ENCODE assay signal across 28 mouse cellular contexts in genomic region chr9:44007991-44008390, GRCm38 (mm10). TPM values are rescaled to one million over a fixed set of nuclear protein-coding genes. Genes with fewer than 3 reads are reported as not detected.
DNase-seq lines count a peak whose midpoint lies in the region; ATAC-seq and TF ChIP-seq lines count a peak whose summit lies in the region.
"Had no signal": no experiment of that assay in that cellular context is flagged by ENCODE, and none has a peak within 500 bp of the region (broad histone marks: within the 10 kb centered on the region; RNA-seq: fewer than 3 reads in every experiment).

No protein-coding gene starts in this region.

- no peak for TF ChIP-seq CTCF in midbrain, postnatal 0 days (IDR thresholded peaks at IDR 0.05)
- TF ChIP-seq CTCF in brain, embryonic 14.5 days (IDR thresholded peaks at IDR 0.05; ENCODE audit: borderline replicate concordance, extremely low read depth, insufficient read depth, insufficient read length), result no peak

- WGBS in midbrain, postnatal 0 days, result 56% methylated on average over 3 of the region's 3 CpGs
- WGBS in midbrain, embryonic 13.5 days, result 68% methylated on average over 3 of the region's 3 CpGs

- peak; percentile 19 to 51 for DNase-seq in left cerebral cortex, adult 18-20 months (ENCODE audit: low spot score in 2 of 2)
- DNase-seq in left cerebral cortex, adult 11 months (ENCODE audit: low spot score), result no peak
- DNase-seq in midbrain, postnatal 0 days (ENCODE audit: low spot score), result peak; percentile 15
- DNase-seq in R1 (ENCODE audit: low read depth, low spot score), result peak; percentile 21
- DNase-seq in brain, embryonic 14.5 days (ENCODE audit: low read depth), result peak; percentile 23
- DNase-seq in gastrocnemius, adult 8-10 months (ENCODE audit: low spot score in 2 of 2), result no peak
- DNase-seq: adrenal gland, postnatal 36 days; cerebellum, adult 8-10 months; cerebellum, postnatal 25 days; gastrocnemius, adult 2 months; heart, adult 2 months; heart, postnatal 4 days; kidney, adult 9 months; kidney, postnatal 10 days; liver, postnatal 0 days; lung, postnatal 4 days had no signal

- H3K27ac ChIP-seq in midbrain, postnatal 0 days (ENCODE audit: low read depth, low read length), result no peak overlapping the region
- no peak overlapping the region for H3K27ac ChIP-seq in midbrain, embryonic 13.5 days
- H3K27ac ChIP-seq: embryonic facial prominence, embryonic 10.5 days; embryonic facial prominence, embryonic 15.5 days; forebrain, embryonic 12.5 days; gastrocnemius, adult 2 months; heart, adult 2 months; hindbrain, embryonic 14.5 days; liver, embryonic 12.5 days; neural tube, embryonic 13.5 days had no signal

- H3K36me3 ChIP-seq in midbrain, postnatal 0 days (ENCODE audit: insufficient read depth, low read length), result no peaks in the 10 kb centered on the region
- H3K36me3 ChIP-seq in midbrain, embryonic 13.5 days, result no peaks in the 10 kb centered on the region
- H3K36me3 ChIP-seq: embryonic facial prominence, embryonic 10.5 days; embryonic facial prominence, embryonic 15.5 days; forebrain, embryonic 12.5 days; heart, embryonic 12.5 days; liver, embryonic 12.5 days; neural tube, embryonic 13.5 days had no signal

- no peaks in the 10 kb centered on the region for H3K9me3 ChIP-seq in midbrain, postnatal 0 days (ENCODE audit: low read length)
- no peaks in the 10 kb centered on the region for H3K9me3 ChIP-seq in midbrain, embryonic 13.5 days
- H3K9me3 ChIP-seq: embryonic facial prominence, embryonic 10.5 days; embryonic facial prominence, embryonic 15.5 days; forebrain, embryonic 12.5 days; heart, embryonic 12.5 days; liver, embryonic 12.5 days; neural tube, embryonic 13.5 days had no signal

- no peak overlapping the region for H3K4me2 ChIP-seq in midbrain, postnatal 0 days (ENCODE audit: low read depth, low read length, poor library complexity, severe bottlenecking)
- no peak overlapping the region for H3K4me2 ChIP-seq in midbrain, embryonic 13.5 days (replicated peaks)
- H3K4me2 ChIP-seq: embryonic facial prominence, embryonic 15.5 days; forebrain, embryonic 12.5 days; heart, embryonic 12.5 days; hindbrain, embryonic 14.5 days; liver, embryonic 12.5 days; neural tube, embryonic 13.5 days had no signal

- TF ChIP-seq POLR2A in brain, embryonic 14.5 days (IDR thresholded peaks at IDR 0.05; ENCODE audit: borderline replicate concordance, extremely low read depth, insufficient read depth, insufficient read length, poor library complexity, severe bottlenecking), result no peak

- no peak for ATAC-seq in midbrain, postnatal 0 days (ENCODE audit: low FRiP score)
- ATAC-seq in midbrain, embryonic 13.5 days, result no peak
- ATAC-seq: CD4-positive, CD25-positive, alpha-beta regulatory T cell, adult 4 months; intestine, postnatal 0 days; liver, embryonic 12.5 days; liver, postnatal 0 days; lung, postnatal 0 days had no signal

- H3K27me3 ChIP-seq in midbrain, postnatal 0 days (ENCODE audit: insufficient read depth, low read length), result no peaks in the 10 kb centered on the region
- no peaks in the 10 kb centered on the region for H3K27me3 ChIP-seq in midbrain, embryonic 13.5 days
- H3K27me3 ChIP-seq: forebrain, embryonic 12.5 days; liver, embryonic 12.5 days; neural tube, embryonic 13.5 days had no signal

- no peak overlapping the region for H3K4me3 ChIP-seq in midbrain, postnatal 0 days (ENCODE audit: low read depth, low read length)
- H3K4me3 ChIP-seq in midbrain, embryonic 13.5 days (replicated peaks), result no peak overlapping the region
- H3K4me3 ChIP-seq: embryonic facial prominence, embryonic 10.5 days; embryonic facial prominence, embryonic 15.5 days; forebrain, embryonic 12.5 days; gastrocnemius, adult 2 months; heart, adult 2 months; heart, embryonic 12.5 days; liver, embryonic 12.5 days; megakaryocyte, embryonic 14.5 days; neural tube, embryonic 13.5 days had no signal

- H3K9ac ChIP-seq in midbrain, postnatal 0 days (replicated peaks; ENCODE audit: low read length, poor library complexity, severe bottlenecking), result no peak overlapping the region
- H3K9ac ChIP-seq in midbrain, embryonic 13.5 days (replicated peaks), result no peak overlapping the region
- H3K9ac ChIP-seq: embryonic facial prominence, embryonic 15.5 days; forebrain, embryonic 12.5 days; heart, embryonic 12.5 days; hindbrain, embryonic 14.5 days; liver, embryonic 12.5 days; liver, postnatal 0 days; neural tube, embryonic 13.5 days had no signal

- peaks cover 4% of the 10 kb centered on the region; the same call in 1 of the 2 replicates for H3K4me1 ChIP-seq in midbrain, postnatal 0 days (ENCODE audit: insufficient read depth, low read length)
- peaks cover 11% of the 10 kb centered on the region for H3K4me1 ChIP-seq in midbrain, embryonic 13.5 days (replicated peaks)
- H3K4me1 ChIP-seq: liver, embryonic 12.5 days had no signal

RNA-seq across cellular contexts. Expression of gene Thy1, which starts 35.2 kb away (rescaled TPM):
- total RNA-seq in left cerebral cortex, adult 18-20 months (2021), result 100 to 1,000 TPM; 830 to 832 TPM
- total RNA-seq in midbrain, postnatal 0 days (2014; rRNA removed), result 52.8 and 98.0 TPM in 2 replicates
- polyA plus RNA-seq in midbrain, postnatal 0 days (2015; fragmentation: Nextera tagmentation; extraction: Ambion mirVana), result 24.7 and 28.8 TPM in 2 replicates
- 0.30 and 0.52 TPM in 2 replicates for polyA plus RNA-seq in midbrain, embryonic 13.5 days (2015; fragmentation: Nextera tagmentation; extraction: Ambion mirVana)
- polyA plus RNA-seq in brain, embryonic 14.5 days (2012; rRNA removed), result 11.6 and 13.1 TPM in 2 replicates
- total RNA-seq in gastrocnemius, adult 8-10 months (2022), result 1 to 10 TPM; 4.3 to 7.6 (median 5.8) TPM
- polyA plus RNA-seq: forebrain, embryonic 12.5 days had no signal

RNA-seq across cellular contexts. Expression of gene Usp2, which starts 58.8 kb away (rescaled TPM):
- 10 to 100 TPM; 79.1 to 86.3 TPM for total RNA-seq in left cerebral cortex, adult 18-20 months (2021)
- total RNA-seq in midbrain, postnatal 0 days (2014; rRNA removed), result 7.5 and 8.0 TPM in 2 replicates
- polyA plus RNA-seq in midbrain, postnatal 0 days (2015; fragmentation: Nextera tagmentation; extraction: Ambion mirVana), result 14.5 and 15.1 TPM in 2 replicates
- 4.5 and 8.3 TPM in 2 replicates for polyA plus RNA-seq in midbrain, embryonic 13.5 days (2015; fragmentation: Nextera tagmentation; extraction: Ambion mirVana)
- polyA plus RNA-seq in brain, embryonic 14.5 days (2012; rRNA removed), result 2.0 and 4.0 TPM in 2 replicates
- 100 to 1,000 TPM; 222 to 251 (median 237) TPM for total RNA-seq in gastrocnemius, adult 8-10 months (2022)

Comparison
In these comparisons a context has a peak if more than half of its experiments do, and no peak if none do; other contexts are left out.
1. DNase-seq: peak in left cerebral cortex, adult 18-20 months (2 of 2), midbrain, postnatal 0 days (single experiment), R1 (single experiment) and brain, embryonic 14.5 days (single experiment); none in left cerebral cortex, adult 11 months (single experiment) and gastrocnemius, adult 8-10 months (0 of 2).